Mouse (Mus musculus): ENCODE measurements around the gene Pate4. TPM values are rescaled to one million over a fixed set of nuclear protein-coding genes. Genes with fewer than 3 reads are reported as not detected.
"Not testable (repeated sequence)": the region's sequence is repeated elsewhere in the genome, so short reads cannot be mapped to it uniquely, and the experiment has no call there.

Gene Pate4
- total RNA-seq (2021) (not detected), polyA plus RNA-seq (2012; rRNA removed) (not detected in 2 replicates)
- long read RNA-seq = 0 reads

GRCm38 (mm10) chr9:35611841-35612240, at the start of gene Pate4:
Gene Pate4, minus strand, starts transcription at chr9:35611941.
- Histone ChIP-seq H3K9ac (ENCODE audit: low read depth, low read length) (no peak within 1 kb of the TSS), H3K79me2 (replicated peaks; ENCODE audit: control insufficient read depth, insufficient read depth, low read length) (no peaks in the 10 kb centered on the region), H3K4me3 (no peak within 1 kb of the TSS), H3K27me3 (ENCODE audit: control insufficient read depth, insufficient read depth, low read length) (no peaks in the 10 kb centered on the region), H3K36me3 (ENCODE audit: control insufficient read depth, insufficient read depth, low read length) (no peaks in the 10 kb centered on the region), H3K4me1 (ENCODE audit: control insufficient read depth, insufficient read depth, low read length) (no peaks in the 10 kb centered on the region), H3K27ac (no peak within 1 kb of the TSS)
- intact Hi-C loops (cut with DNase I) = no loop called here
- TF ChIP-seq POLR2A (IDR thresholded peaks at IDR 0.05; ENCODE audit: insufficient read depth, low read depth, low read length) = no peak
- TF ChIP-seq EP300 (IDR thresholded peaks at IDR 0.05; ENCODE audit: insufficient read depth, low read depth, low read length) = no peak
- TF ChIP-seq CTCF (IDR thresholded peaks at IDR 0.05) = no peak
- WGBS = 77% methylated on average over 1 of the region's 1 CpGs
- DNase-seq = no peak

GRCm38 (mm10) chr9:35648102-35648501, 36.4 kb upstream of the Pate4 start, which contains the start of gene Pate3:
Gene Pate3, minus strand, starts transcription at chr9:35648202.
- no peak within 1 kb of the TSS for H3K4me3 ChIP-seq
- no peak within 1 kb of the TSS for H3K27ac ChIP-seq
- 53% methylated on average over 1 of the region's 1 CpGs for WGBS
- no peaks in the 10 kb centered on the region for H3K36me3 ChIP-seq (ENCODE audit: control insufficient read depth, insufficient read depth, low read length)
- no peaks in the 10 kb centered on the region for H3K4me1 ChIP-seq (ENCODE audit: control insufficient read depth, insufficient read depth, low read length)
- H3K9ac ChIP-seq (ENCODE audit: low read depth, low read length) = no peak within 1 kb of the TSS
- no peaks in the 10 kb centered on the region for H3K79me2 ChIP-seq (replicated peaks; ENCODE audit: control insufficient read depth, insufficient read depth, low read length)
- intact Hi-C loops (cut with DNase I) = no loop called here
- TF ChIP-seq EP300 (IDR thresholded peaks at IDR 0.05; ENCODE audit: insufficient read depth, low read depth, low read length) = no peak
- TF ChIP-seq CTCF (IDR thresholded peaks at IDR 0.05) = no peak
- no peak for TF ChIP-seq POLR2A (IDR thresholded peaks at IDR 0.05; ENCODE audit: insufficient read depth, low read depth, low read length)
- DNase-seq = no peak
- H3K27me3 ChIP-seq (ENCODE audit: control insufficient read depth, insufficient read depth, low read length) = no peaks in the 10 kb centered on the region

GRCm38 (mm10) chr9:35632981-35633380, 21.2 kb upstream of the Pate4 start:
- H3K79me2 ChIP-seq (replicated peaks; ENCODE audit: control insufficient read depth, insufficient read depth, low read length) = no peaks in the 10 kb centered on the region
- no peaks in the 10 kb centered on the region for H3K4me1 ChIP-seq (ENCODE audit: control insufficient read depth, insufficient read depth, low read length)
- H3K4me3 ChIP-seq = no peak overlapping the region
- no peaks in the 10 kb centered on the region for H3K36me3 ChIP-seq (ENCODE audit: control insufficient read depth, insufficient read depth, low read length)
- TF ChIP-seq CTCF (IDR thresholded peaks at IDR 0.05) (no peak), POLR2A (IDR thresholded peaks at IDR 0.05; ENCODE audit: insufficient read depth, low read depth, low read length) (no peak), EP300 (IDR thresholded peaks at IDR 0.05; ENCODE audit: insufficient read depth, low read depth, low read length) (no peak)
- no peak for DNase-seq
- no peaks in the 10 kb centered on the region for H3K27me3 ChIP-seq (ENCODE audit: control insufficient read depth, insufficient read depth, low read length)
- intact Hi-C loops (cut with DNase I) = no loop called here
- 57% methylated on average over 1 of the region's 1 CpGs for WGBS
- H3K27ac ChIP-seq = no peak overlapping the region
- no peak overlapping the region for H3K9ac ChIP-seq (ENCODE audit: low read depth, low read length)

- H3K27ac ChIP-seq; H3K9ac ChIP-seq (ENCODE audit: low read depth, low read length); H3K27me3 ChIP-seq (ENCODE audit: control insufficient read depth, insufficient read depth, low read length); intact Hi-C loops (cut with DNase I); H3K79me2 ChIP-seq (replicated peaks; ENCODE audit: control insufficient read depth, insufficient read depth, low read length); H3K36me3 ChIP-seq (ENCODE audit: control insufficient read depth, insufficient read depth, low read length); H3K4me1 ChIP-seq (ENCODE audit: control insufficient read depth, insufficient read depth, low read length); DNase-seq; H3K4me3 ChIP-seq: not testable (repeated sequence)
- WGBS = 63% methylated on average over 2 of the region's 2 CpGs
Observed at GRCm38 (mm10) chr9:35616784-35617183, 5.0 kb upstream of the Pate4 start.

GRCm38 (mm10) chr9:35614005-35614404, 2.3 kb upstream of the Pate4 start:
- WGBS = 31% methylated on average over 2 of the region's 2 CpGs
- Histone ChIP-seq H3K27me3 (ENCODE audit: control insufficient read depth, insufficient read depth, low read length) (no peaks in the 10 kb centered on the region), H3K27ac (no peak overlapping the region), H3K4me1 (ENCODE audit: control insufficient read depth, insufficient read depth, low read length) (no peaks in the 10 kb centered on the region), H3K4me3 (no peak overlapping the region), H3K9ac (ENCODE audit: low read depth, low read length) (no peak overlapping the region), H3K79me2 (replicated peaks; ENCODE audit: control insufficient read depth, insufficient read depth, low read length) (no peaks in the 10 kb centered on the region), H3K36me3 (ENCODE audit: control insufficient read depth, insufficient read depth, low read length) (no peaks in the 10 kb centered on the region)
- no peak for DNase-seq
- TF ChIP-seq CTCF (IDR thresholded peaks at IDR 0.05) (peak; percentile 51), POLR2A (IDR thresholded peaks at IDR 0.05; ENCODE audit: insufficient read depth, low read depth, low read length) (no peak), EP300 (IDR thresholded peaks at IDR 0.05; ENCODE audit: insufficient read depth, low read depth, low read length) (no peak)
- intact Hi-C loops (cut with DNase I) = no loop called here

GRCm38 (mm10) chr9:35607647-35608405, 3.9 kb downstream of the Pate4 start:
- no peak for DNase-seq
- no peak overlapping the region for H3K9ac ChIP-seq (ENCODE audit: low read depth, low read length)
- H3K79me2 ChIP-seq (replicated peaks; ENCODE audit: control insufficient read depth, insufficient read depth, low read length) = no peaks in the 10 kb centered on the region
- 53% methylated on average over 8 of the region's 8 CpGs for WGBS
- intact Hi-C loops (cut with DNase I) = no loop called here
- H3K4me1 ChIP-seq (ENCODE audit: control insufficient read depth, insufficient read depth, low read length) = no peaks in the 10 kb centered on the region
- TF ChIP-seq POLR2A (IDR thresholded peaks at IDR 0.05; ENCODE audit: insufficient read depth, low read depth, low read length) (no peak), EP300 (IDR thresholded peaks at IDR 0.05; ENCODE audit: insufficient read depth, low read depth, low read length) (no peak), CTCF (IDR thresholded peaks at IDR 0.05) (no peak)
- H3K27me3 ChIP-seq (ENCODE audit: control insufficient read depth, insufficient read depth, low read length) = no peaks in the 10 kb centered on the region
- H3K36me3 ChIP-seq (ENCODE audit: control insufficient read depth, insufficient read depth, low read length) = no peaks in the 10 kb centered on the region
- no peak overlapping the region for H3K27ac ChIP-seq
- H3K4me3 ChIP-seq = no peak overlapping the region
